Mouse (Mus musculus): ENCODE results near the gene BC005537. TPM values are rescaled to one million over a fixed set of nuclear protein-coding genes. Genes with fewer than 3 reads are reported as not detected.

The BC005537 gene
- polyA plus RNA-seq (2012; rRNA removed), result 129 and 139 TPM in 2 replicates

DNA sequence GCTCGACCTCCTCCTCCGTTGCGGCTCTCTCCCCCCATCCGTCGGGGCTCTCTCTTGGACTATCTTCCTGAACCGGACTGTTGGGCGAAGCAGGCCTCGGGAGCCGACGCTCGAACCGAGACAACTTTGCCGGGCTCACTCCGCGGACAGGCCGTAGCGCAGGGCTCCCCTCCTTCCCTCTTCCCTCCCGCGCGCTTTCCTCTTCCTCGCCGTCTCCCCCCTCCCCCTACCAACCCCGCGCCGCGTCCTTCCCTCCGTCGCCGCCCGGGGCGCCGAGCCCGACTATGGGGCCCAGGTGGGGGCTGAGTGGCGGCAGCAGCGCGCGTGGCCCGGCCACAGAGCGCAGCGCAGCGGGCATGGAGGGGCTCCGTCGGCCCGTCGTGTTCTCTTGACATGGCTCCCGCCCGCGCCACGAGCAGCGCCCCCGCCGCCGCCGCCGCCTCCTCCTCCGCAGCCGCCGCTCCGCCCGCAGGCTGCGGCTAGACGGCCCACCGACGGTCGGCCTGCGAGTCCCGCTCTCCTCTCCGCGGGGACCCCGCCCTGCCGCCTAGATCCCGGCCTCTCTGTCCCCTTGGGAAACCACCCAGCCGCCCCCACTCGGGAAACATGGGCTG is at the start of gene BC005537:
Gene BC005537, plus strand, starts transcription at position 350 of the 614 bp plus-strand sequence.

DNA sequence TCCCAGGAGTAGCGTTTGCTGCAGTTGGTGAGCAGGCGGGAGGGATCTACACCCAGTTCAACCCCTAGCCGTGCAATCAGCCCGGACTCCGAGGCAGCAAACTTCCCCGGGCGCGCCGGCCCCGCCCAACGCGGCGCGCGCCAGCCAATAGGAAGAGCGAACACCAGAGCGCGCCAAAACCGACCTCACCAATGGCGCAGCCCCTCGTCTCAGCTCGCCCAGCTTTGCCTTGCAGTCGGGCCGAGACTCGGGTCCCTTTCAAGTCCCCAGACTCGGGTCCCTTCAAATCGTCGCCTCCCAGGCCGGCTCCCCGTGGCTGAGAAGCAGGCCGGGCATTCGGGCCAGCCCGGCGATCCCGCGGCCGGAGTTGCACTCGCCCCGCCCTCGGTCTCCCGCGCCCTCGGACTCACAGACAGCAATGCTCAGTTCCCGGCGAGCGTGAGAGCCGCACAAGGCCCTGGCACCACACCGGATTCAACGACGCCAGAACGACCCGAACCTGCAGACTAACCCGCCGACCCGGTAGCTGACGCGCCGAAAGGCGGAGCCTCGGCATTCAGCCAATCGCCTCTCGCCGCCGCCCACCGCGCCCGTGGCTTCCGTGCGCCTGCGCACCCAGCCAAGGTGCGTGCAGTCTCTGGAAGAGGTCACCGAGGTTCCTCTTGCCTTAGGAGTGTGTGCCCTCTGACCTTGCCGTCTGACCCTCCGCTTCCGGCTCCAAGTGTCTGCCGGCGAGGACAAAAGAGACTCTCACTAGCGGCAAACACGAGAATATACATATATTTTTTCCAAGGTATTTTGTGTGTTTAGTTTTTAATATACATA is 39.8 kb upstream of the BC005537 start, which contains the start of gene Gmnn:
Gene Gmnn, minus strand, starts transcription at position 521 of the 825 bp plus-strand sequence.

DNA sequence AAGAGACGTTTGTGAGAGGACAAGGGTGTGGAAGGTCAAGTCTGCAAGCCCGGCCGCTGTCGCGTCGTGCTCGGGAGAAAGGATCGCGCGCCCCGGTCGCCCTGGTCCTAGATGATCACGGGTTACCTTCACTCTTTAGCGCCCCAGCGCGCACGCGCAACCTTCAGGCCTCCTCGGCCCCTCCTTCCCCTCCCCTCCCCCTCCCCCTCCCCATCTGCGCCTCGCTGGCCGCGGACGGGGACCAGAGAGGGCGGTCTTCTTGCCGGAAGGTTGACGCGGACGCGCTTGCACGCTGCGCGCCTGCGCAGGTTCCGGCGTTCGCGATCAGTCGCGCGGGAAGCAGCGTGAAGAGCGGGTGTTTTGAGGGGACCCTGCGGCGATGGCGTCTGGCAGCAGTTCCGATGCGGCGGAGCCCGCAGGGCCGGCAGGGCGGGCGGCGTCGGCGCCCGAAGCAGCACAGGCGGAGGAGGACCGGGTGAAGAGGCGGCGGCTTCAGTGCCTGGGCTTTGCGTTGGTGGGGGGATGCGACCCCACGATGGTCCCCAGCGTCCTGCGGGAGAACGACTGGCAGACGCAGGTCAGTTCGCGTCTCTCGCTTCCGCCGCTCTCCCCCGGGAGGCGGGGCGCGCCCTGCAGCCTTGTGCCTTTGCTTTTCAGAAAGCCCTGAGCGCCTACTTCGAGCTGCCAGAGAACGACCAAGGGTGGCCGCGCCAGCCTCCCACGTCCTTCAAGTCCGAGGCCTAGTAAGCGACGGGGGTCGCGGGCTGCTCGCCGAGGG is 30.1 kb downstream of the BC005537 start, which contains the start of the genes Acot13 and Tdp2:
Gene Acot13, minus strand, starts transcription at position 188 of the 778 bp plus-strand sequence.
Gene Tdp2, plus strand, starts transcription at position 327 of the 778 bp plus-strand sequence.

DNA sequence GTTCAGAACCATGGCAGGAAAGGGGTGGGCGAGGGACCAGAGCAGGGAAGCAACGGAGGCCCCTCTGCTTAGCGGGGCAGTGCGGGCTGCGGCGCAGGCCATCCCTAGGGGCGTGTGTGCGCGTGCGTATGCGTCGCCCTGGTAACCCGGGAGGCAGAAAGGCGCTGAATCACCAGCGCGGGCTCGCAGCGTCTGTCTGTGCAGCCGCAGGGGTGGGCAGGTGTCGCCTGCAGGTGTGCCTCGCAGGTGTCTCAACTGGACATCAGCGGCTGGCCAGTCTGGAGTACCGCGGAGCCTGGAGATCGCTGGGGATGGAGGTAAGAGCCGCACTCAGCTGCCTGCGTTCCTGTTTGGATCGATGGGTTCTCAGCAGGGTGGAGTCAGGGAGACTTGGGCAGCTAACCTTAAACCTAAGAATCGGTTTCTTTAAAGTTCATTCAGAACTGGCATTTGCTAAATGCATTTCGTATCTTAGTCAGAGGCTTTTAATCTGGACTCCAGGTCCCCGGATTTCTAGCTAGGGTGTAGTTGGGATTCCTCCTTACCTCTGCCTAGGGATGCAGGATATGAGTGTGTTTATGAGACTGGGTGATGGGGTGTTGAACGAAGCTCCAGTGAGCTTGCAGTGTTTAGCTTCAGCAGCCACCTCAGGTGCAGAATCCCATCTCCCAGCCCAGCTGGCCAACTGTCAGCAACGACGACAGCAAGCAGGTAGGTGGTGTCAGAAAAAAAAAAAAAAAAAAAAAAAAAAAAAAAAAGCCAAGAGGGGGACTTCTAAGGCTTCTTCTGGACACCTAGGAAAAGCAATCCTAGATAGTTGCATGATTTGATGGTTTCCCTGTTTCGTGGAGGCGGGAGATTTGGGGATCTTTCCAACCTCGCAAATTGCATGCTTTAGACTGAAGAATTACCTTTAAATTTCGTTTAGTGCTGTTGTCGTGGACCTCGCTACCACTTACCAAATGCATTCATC is 43.8 kb downstream of the BC005537 start, which contains the start of gene D130043K22Rik:
Gene D130043K22Rik, plus strand, starts transcription at position 153 of the 973 bp plus-strand sequence.

Other genes starting within 250 kb of the BC005537 start
- gene Ripor2, start 219.5 kb upstream of the BC005537 start, polyA plus RNA-seq (2012; rRNA removed), result 33.4 and 35.8 TPM in 2 replicates
- gene Armh2, start 60.4 kb upstream of the BC005537 start, polyA plus RNA-seq (2012; rRNA removed), result 0.19 and 0.22 TPM in 2 replicates
- 9.5 and 10.2 TPM in 2 replicates for gene Gmnn, start 39.7 kb upstream of the BC005537 start, polyA plus RNA-seq (2012; rRNA removed)
- 57.5 and 80.5 TPM in 2 replicates for gene Acot13, start 29.9 kb downstream of the BC005537 start, polyA plus RNA-seq (2012; rRNA removed)
- 40.9 and 45.8 TPM in 2 replicates for gene Tdp2, start 30.0 kb downstream of the BC005537 start, polyA plus RNA-seq (2012; rRNA removed)
- gene D130043K22Rik, start 43.5 kb downstream of the BC005537 start, polyA plus RNA-seq (2012; rRNA removed), result 6.5 and 7.1 TPM in 2 replicates
- 20.9 and 22.0 TPM in 2 replicates for gene Aldh5a1, start 136.0 kb downstream of the BC005537 start, polyA plus RNA-seq (2012; rRNA removed)
- gene Gpld1, start 141.5 kb downstream of the BC005537 start, polyA plus RNA-seq (2012; rRNA removed), result 3.4 and 4.0 TPM in 2 replicates
- gene Mrs2, start 218.7 kb downstream of the BC005537 start, polyA plus RNA-seq (2012; rRNA removed), result 38.7 and 39.7 TPM in 2 replicates

Measured in central nervous system, embryonic 18 days (tissue).